Mouse (Mus musculus) CD4-positive helper T cell, adult 2 months (primary cell): ENCODE results near the gene Dnmt3a.
A peak's percentile ranks its signal among the peaks of the same experiment; 100 is the strongest.
"Not testable (repeated sequence)": the region's sequence is repeated elsewhere in the genome, so short reads cannot be mapped to it uniquely, and the experiment has no call there.

ENCODE experiments used
- DNase-seq: peaks from one replicate; pipeline ENCODE4 v3.0.0-alpha.2; 2012; ENCODE audit warnings: low read depth, missing footprints, low spot score

Dnmt3a gene

GRCm38 (mm10) chr12:3915852-3916251 lies 110.0 kb downstream of the Dnmt3a start:
- no peak for DNase-seq

- DNase-seq: no peak
Measured at GRCm38 (mm10) chr12:3917668-3918341, 112.0 kb downstream of the Dnmt3a start.

GRCm38 (mm10) chr12:3918577-3918976 lies 112.8 kb downstream of the Dnmt3a start:
- DNase-seq: no peak

DNA sequence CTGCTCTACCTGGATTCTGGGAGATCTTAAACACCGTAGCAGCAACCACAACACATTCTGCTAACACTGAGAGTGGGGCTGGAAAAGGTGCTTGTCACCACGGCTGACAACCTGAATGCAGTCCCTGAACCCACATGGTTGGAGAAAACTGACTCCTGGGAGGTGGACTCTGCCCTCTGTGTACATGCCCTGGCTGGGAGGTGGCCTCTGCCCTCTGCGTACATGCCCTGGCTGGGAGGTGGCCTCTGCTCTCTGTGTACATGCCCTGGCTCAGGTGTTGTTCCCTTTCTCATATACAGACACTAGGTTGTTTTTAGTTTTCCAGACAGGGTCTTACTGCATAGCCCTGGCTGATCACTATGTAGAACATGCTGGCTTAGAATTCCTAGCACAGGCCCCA lies 113.6 kb downstream of the Dnmt3a start:
- no peak for DNase-seq

GRCm38 (mm10) chr12:3926127-3926526 lies 120.3 kb downstream of the Dnmt3a start:
- DNase-seq: peak; percentile 59

DNA sequence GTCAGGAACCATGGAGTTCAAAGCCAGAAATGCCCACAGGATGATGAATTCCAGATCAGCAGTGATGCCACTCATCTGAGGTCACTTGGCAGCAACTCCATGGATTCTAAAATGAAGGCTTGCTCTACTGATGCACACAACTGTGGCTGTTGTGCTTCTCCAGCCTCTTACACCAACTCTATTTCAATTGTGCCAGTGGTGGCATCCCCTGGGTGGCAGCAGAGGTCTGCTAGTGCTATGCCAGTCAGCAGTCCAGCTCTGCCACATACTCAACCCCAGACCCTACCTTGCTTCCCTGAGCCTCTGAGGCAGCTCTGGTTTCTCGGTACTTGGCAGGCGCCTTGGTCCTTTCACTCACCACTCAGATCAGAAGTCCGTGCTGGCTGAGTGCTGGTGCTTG lies 123.0 kb downstream of the Dnmt3a start:
- no peak for DNase-seq

- not testable (repeated sequence) for DNase-seq
Measured at GRCm38 (mm10) chr12:3930090-3930865, 124.5 kb downstream of the Dnmt3a start.

DNA sequence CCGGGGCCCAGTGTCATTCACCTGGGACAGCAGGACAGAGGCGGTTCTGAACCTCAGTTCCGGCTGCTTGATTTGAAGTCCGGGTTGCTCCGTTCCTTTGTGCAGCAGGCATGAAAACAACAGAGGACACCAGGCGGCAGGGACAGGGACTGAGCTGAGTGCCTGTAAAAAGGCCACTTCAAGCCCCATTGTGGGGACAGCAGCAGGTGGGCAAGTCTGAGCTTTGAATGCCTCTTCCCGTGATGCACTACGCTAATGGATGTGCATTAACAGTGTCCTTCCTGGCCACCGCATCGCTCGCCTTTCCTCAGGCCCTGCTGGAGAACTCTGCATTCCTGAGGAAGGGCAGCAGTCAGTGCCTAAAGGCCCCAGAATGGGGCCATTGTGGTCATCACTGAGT lies 136.2 kb downstream of the Dnmt3a start:
- DNase-seq: no peak

DNA sequence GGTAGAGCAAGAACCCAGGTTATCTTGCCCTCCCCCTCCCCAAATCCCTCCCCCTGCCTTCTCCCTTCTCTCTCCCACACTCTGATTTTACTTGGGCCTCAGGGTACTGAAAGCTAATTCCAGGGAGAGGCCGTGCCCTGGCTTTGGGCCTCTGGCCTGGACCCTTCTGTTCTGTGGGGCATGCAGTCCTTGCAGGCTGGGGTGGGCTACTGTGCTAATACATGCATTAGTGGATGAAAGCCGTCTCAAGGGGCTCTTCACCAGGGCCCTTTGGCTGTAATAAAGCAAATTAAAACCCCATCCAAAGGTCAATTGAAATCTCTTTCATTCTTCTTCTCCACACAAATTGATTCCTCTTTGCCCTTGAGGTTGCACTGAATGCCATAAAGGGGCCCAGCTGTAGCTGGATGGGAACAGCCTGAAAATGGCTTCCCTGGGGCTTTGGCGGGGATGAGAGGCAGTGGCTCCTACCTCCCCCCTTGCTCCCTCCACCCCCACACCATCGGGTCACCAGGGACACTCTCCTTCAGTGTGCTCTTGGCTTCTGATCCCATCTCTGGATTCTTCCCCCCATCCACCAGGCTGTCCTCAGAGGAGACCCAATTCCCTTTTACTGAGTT lies 138.8 kb downstream of the Dnmt3a start:
- DNase-seq: no peak

GRCm38 (mm10) chr12:3947503-3947902 lies 141.7 kb downstream of the Dnmt3a start:
- no peak for DNase-seq

GRCm38 (mm10) chr12:3954651-3955050 lies 148.8 kb downstream of the Dnmt3a start, which contains the start of gene Pomc:
TSS of gene Pomc (plus strand) at chr12:3954951.
- no peak for DNase-seq

GRCm38 (mm10) chr12:3955371-3955770 lies 149.6 kb downstream of the Dnmt3a start:
- peak; percentile 51 for DNase-seq

DNA sequence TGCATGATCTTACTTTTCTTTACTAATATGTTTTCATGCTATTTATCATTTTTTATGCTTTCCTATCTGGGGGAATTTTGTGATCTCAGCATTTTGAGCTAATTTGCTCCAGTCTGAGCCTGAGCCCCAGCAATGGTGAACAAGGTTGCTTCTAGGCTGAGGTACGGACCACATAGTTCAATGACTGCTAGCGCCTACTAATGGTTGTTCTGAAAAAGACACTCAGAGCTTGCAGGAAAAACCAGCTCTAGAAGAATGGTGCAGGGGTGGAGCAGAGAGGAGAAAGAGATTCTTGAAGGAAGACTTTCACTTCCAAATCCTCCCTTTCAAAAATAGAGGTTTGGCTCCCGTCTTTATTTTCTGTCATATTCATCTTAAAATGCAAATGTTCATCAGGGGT lies 150.5 kb downstream of the Dnmt3a start:
- DNase-seq: peak; percentile 16

DNA sequence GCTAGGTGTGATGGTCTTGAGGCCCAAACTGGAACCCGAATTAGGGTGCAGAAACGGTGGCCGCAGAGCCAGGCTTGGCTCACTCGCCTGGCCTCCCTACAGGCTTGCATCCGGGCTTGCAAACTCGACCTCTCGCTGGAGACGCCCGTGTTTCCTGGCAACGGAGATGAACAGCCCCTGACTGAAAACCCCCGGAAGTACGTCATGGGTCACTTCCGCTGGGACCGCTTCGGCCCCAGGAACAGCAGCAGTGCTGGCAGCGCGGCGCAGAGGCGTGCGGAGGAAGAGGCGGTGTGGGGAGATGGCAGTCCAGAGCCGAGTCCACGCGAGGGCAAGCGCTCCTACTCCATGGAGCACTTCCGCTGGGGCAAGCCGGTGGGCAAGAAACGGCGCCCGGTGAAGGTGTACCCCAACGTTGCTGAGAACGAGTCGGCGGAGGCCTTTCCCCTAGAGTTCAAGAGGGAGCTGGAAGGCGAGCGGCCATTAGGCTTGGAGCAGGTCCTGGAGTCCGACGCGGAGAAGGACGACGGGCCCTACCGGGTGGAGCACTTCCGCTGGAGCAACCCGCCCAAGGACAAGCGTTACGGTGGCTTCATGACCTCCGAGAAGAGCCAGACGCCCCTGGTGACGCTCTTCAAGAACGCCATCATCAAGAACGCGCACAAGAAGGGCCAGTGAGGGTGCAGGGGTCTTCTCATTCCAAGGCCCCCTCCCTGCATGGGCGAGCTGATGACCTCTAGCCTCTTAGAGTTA lies 154.2 kb downstream of the Dnmt3a start:
- DNase-seq: peak; percentile 89

GRCm38 (mm10) chr12:3960553-3960952 lies 154.7 kb downstream of the Dnmt3a start:
- no peak for DNase-seq
